Mouse (Mus musculus): ENCODE measurements around the gene Pdcd6. TPM values are rescaled to one million over a fixed set of nuclear protein-coding genes. Genes with fewer than 3 reads are reported as not detected.
A peak's percentile ranks its signal among the peaks of the same experiment; 100 is the strongest.

Pdcd6 gene
- total RNA-seq (2012; rRNA removed): 87.8 and 101 TPM in 2 replicates

- peak within 1 kb of the TSS; percentile 89 for H3K9ac ChIP-seq (ENCODE audit: insufficient read depth, low read depth, low read length, poor library complexity, severe bottlenecking)
- TF ChIP-seq ZC3H11A (IDR thresholded peaks at IDR 0.05; ENCODE audit: borderline replicate concordance, low read depth, low read length) (no peak), HCFC1 (IDR thresholded peaks at IDR 0.05; ENCODE audit: borderline replicate concordance, insufficient read depth, low read length) (no peak), CHD2 (IDR thresholded peaks at IDR 0.05; ENCODE audit: low read depth, low read length) (no peak), ZNF384 (IDR thresholded peaks at IDR 0.05; ENCODE audit: low read depth, low read length) (no peak), MAFK (IDR thresholded peaks at IDR 0.05; ENCODE audit: insufficient read depth, low read depth, low read length) (no peak)
- peak within 1 kb of the TSS; percentile 84 to 96 for H3K4me3 ChIP-seq (ENCODE audit: insufficient read depth in 1 of 2, low read depth in 1 of 2, low read length in 2 of 2, poor library complexity in 1 of 2, severe bottlenecking in 1 of 2)
- peaks cover 4% of the 10 kb centered on the region for H3K36me3 ChIP-seq (ENCODE audit: control insufficient read depth, insufficient read depth, low read length, poor library complexity, severe bottlenecking)
- no peaks in the 10 kb centered on the region for H3K9me3 ChIP-seq (ENCODE audit: control insufficient read depth, insufficient read depth, low read depth, low read length)
- H3K4me1 ChIP-seq (ENCODE audit: control insufficient read depth in 2 of 2, insufficient read depth in 2 of 2, low read length in 2 of 2, poor library complexity in 1 of 2): no peaks in the 10 kb centered on the region
- no peak within 1 kb of the TSS; the same call in 1 of the 2 replicates for H3K27ac ChIP-seq (ENCODE audit: insufficient read depth, low read depth, low read length, poor library complexity, severe bottlenecking)
- in situ Hi-C loops (cut with MboI; ENCODE audit: low sequenced_read_pairs in 2 of 2, unreplicated experiment in 2 of 2): no loop called here
- DNase-seq (ENCODE audit: low read depth, low spot score): peak; percentile 98
These were observed at the start of gene Pdcd6 for GRCm38 (mm10) chr13:74317170-74317849. Gene Pdcd6, minus strand, starts transcription at chr13:74317580.

- in situ Hi-C loops (cut with MboI; ENCODE audit: low sequenced_read_pairs in 2 of 2, unreplicated experiment in 2 of 2): no loop called here
- Histone ChIP-seq H3K9me3 (ENCODE audit: control insufficient read depth, insufficient read depth, low read depth, low read length) (no peaks in the 10 kb centered on the region), H3K9ac (ENCODE audit: insufficient read depth, low read depth, low read length, poor library complexity, severe bottlenecking) (no peak within 1 kb of the TSS), H3K36me3 (ENCODE audit: control insufficient read depth, insufficient read depth, low read length, poor library complexity, severe bottlenecking) (peaks cover 4% of the 10 kb centered on the region), H3K4me3 (ENCODE audit: insufficient read depth in 1 of 2, low read depth in 1 of 2, low read length in 2 of 2, poor library complexity in 1 of 2, severe bottlenecking in 1 of 2) (no peak within 1 kb of the TSS), H3K4me1 (ENCODE audit: control insufficient read depth in 2 of 2, insufficient read depth in 2 of 2, low read length in 2 of 2, poor library complexity in 1 of 2) (peaks cover 0 to 3% of the 10 kb centered on the region in 2 experiments; a peak in 1 of 4 replicates), H3K27ac (ENCODE audit: insufficient read depth, low read depth, low read length, poor library complexity, severe bottlenecking) (no peak within 1 kb of the TSS)
- DNase-seq (ENCODE audit: low read depth, low spot score): no peak
- no peak for TF ChIP-seq ZC3H11A (IDR thresholded peaks at IDR 0.05; ENCODE audit: borderline replicate concordance, low read depth, low read length)
- no peak for TF ChIP-seq CHD2 (IDR thresholded peaks at IDR 0.05; ENCODE audit: low read depth, low read length)
- no peak for TF ChIP-seq MAFK (IDR thresholded peaks at IDR 0.05; ENCODE audit: insufficient read depth, low read depth, low read length)
- no peak for TF ChIP-seq HCFC1 (IDR thresholded peaks at IDR 0.05; ENCODE audit: borderline replicate concordance, insufficient read depth, low read length)
- TF ChIP-seq ZNF384 (IDR thresholded peaks at IDR 0.05; ENCODE audit: low read depth, low read length): no peak
These were observed 46.5 kb upstream of the Pdcd6 start, which contains the start of gene Lrrc14b for GRCm38 (mm10) chr13:74363859-74364235. Gene Lrrc14b, minus strand, starts transcription at chr13:74364005.

- peaks cover 4% of the 10 kb centered on the region for H3K36me3 ChIP-seq (ENCODE audit: control insufficient read depth, insufficient read depth, low read length, poor library complexity, severe bottlenecking)
- peaks cover 0 to 3% of the 10 kb centered on the region in 2 experiments; a peak in 1 of 4 replicates for H3K4me1 ChIP-seq (ENCODE audit: control insufficient read depth in 2 of 2, insufficient read depth in 2 of 2, low read length in 2 of 2, poor library complexity in 1 of 2)
- H3K9me3 ChIP-seq (ENCODE audit: control insufficient read depth, insufficient read depth, low read depth, low read length): no peaks in the 10 kb centered on the region
- no peak overlapping the region for H3K4me3 ChIP-seq (ENCODE audit: insufficient read depth in 1 of 2, low read depth in 1 of 2, low read length in 2 of 2, poor library complexity in 1 of 2, severe bottlenecking in 1 of 2)
- H3K27ac ChIP-seq (ENCODE audit: insufficient read depth, low read depth, low read length, poor library complexity, severe bottlenecking): no peak overlapping the region
- in situ Hi-C loops (cut with MboI; ENCODE audit: low sequenced_read_pairs in 2 of 2, unreplicated experiment in 2 of 2): no loop called here
- no peak for DNase-seq (ENCODE audit: low read depth, low spot score)
- no peak overlapping the region for H3K9ac ChIP-seq (ENCODE audit: insufficient read depth, low read depth, low read length, poor library complexity, severe bottlenecking)
- TF ChIP-seq ZNF384 (IDR thresholded peaks at IDR 0.05; ENCODE audit: low read depth, low read length): no peak
- no peak for TF ChIP-seq ZC3H11A (IDR thresholded peaks at IDR 0.05; ENCODE audit: borderline replicate concordance, low read depth, low read length)
- no peak for TF ChIP-seq CHD2 (IDR thresholded peaks at IDR 0.05; ENCODE audit: low read depth, low read length)
- no peak for TF ChIP-seq HCFC1 (IDR thresholded peaks at IDR 0.05; ENCODE audit: borderline replicate concordance, insufficient read depth, low read length)
- TF ChIP-seq MAFK (IDR thresholded peaks at IDR 0.05; ENCODE audit: insufficient read depth, low read depth, low read length): no peak
These were observed 45.9 kb upstream of the Pdcd6 start for GRCm38 (mm10) chr13:74363176-74363858.

- TF ChIP-seq MAFK (IDR thresholded peaks at IDR 0.05; ENCODE audit: insufficient read depth, low read depth, low read length): no peak
- DNase-seq (ENCODE audit: low read depth, low spot score): no peak
- H3K36me3 ChIP-seq (ENCODE audit: control insufficient read depth, insufficient read depth, low read length, poor library complexity, severe bottlenecking): peaks cover 4% of the 10 kb centered on the region
- no peak overlapping the region for H3K9ac ChIP-seq (ENCODE audit: insufficient read depth, low read depth, low read length, poor library complexity, severe bottlenecking)
- no peak overlapping the region for H3K27ac ChIP-seq (ENCODE audit: insufficient read depth, low read depth, low read length, poor library complexity, severe bottlenecking)
- in situ Hi-C loops (cut with MboI; ENCODE audit: low sequenced_read_pairs in 2 of 2, unreplicated experiment in 2 of 2): no loop called here
- H3K9me3 ChIP-seq (ENCODE audit: control insufficient read depth, insufficient read depth, low read depth, low read length): no peaks in the 10 kb centered on the region
- H3K4me1 ChIP-seq (ENCODE audit: control insufficient read depth in 2 of 2, insufficient read depth in 2 of 2, low read length in 2 of 2, poor library complexity in 1 of 2): peaks cover 0 to 2% of the 10 kb centered on the region in 2 experiments; a peak in 1 of 4 replicates
- no peak overlapping the region for H3K4me3 ChIP-seq (ENCODE audit: insufficient read depth in 1 of 2, low read depth in 1 of 2, low read length in 2 of 2, poor library complexity in 1 of 2, severe bottlenecking in 1 of 2)
These were observed 44.8 kb upstream of the Pdcd6 start for GRCm38 (mm10) chr13:74362218-74362617.
